Mouse (Mus musculus) myocyte (in vitro differentiated cells): ENCODE measurements around the gene Tet3. TPM values are rescaled to one million over a fixed set of nuclear protein-coding genes. Genes with fewer than 3 reads are reported as not detected.

Experiments
- H3K27me3 ChIP-seq: one replicate; pipeline ENCODE4 v1.6.1; 2011; ENCODE audit not compliant: control insufficient read depth, insufficient read depth, insufficient read length
- H3K36me3 ChIP-seq: one replicate; pipeline ENCODE4 v1.6.1; 2011; ENCODE audit not compliant: control insufficient read depth, insufficient read depth
- H3K4me2 ChIP-seq: one replicate; pipeline ENCODE4 v1.6.1; 2011; ENCODE audit warnings: low read depth, control low read depth
- H3K4me3 ChIP-seq: one replicate; pipeline ENCODE4 v1.5.1; 2011; ENCODE audit warnings: mild to moderate bottlenecking, control low read depth, moderate library complexity
- H3K79me2 ChIP-seq: one replicate; pipeline ENCODE4 v1.6.1; 2011; ENCODE audit not compliant: control insufficient read depth, insufficient read depth
- H3ac ChIP-seq: one replicate; pipeline ENCODE4 v1.6.1; 2011; ENCODE audit not compliant: control insufficient read depth, insufficient read length
- CEBPB ChIP-seq: IDR thresholded peaks from 2 replicates; pipeline ENCODE4 v1.6.1; 2011; ENCODE audit warnings: mild to moderate bottlenecking, moderate library complexity; ENCODE audit not compliant: poor library complexity, insufficient read depth, severe bottlenecking
- E2F4 ChIP-seq: IDR thresholded peaks from one replicate; pipeline ENCODE4 v1.6.1; 2011; ENCODE audit warnings: mild to moderate bottlenecking, control low read depth, moderate library complexity; ENCODE audit not compliant: insufficient read depth
- MAX ChIP-seq: IDR thresholded peaks from one replicate; pipeline ENCODE4 v1.6.1; 2011; ENCODE audit warnings: low read depth, mild to moderate bottlenecking, control low read depth
- MYOD1 ChIP-seq, 3 experiments: IDR thresholded peaks; one replicate each; pipeline ENCODE4 v1.6.1; 2011; ENCODE audit warnings: control low read depth in 2 of 3, low read depth in 2 of 3, mild to moderate bottlenecking in 2 of 3, moderate library complexity in 1 of 3; ENCODE audit not compliant: insufficient read length in 2 of 3, control insufficient read depth in 1 of 3
- MYOG ChIP-seq, 3 experiments: IDR thresholded peaks; one replicate each; pipeline ENCODE4 v1.6.1; 2011; ENCODE audit warnings: control low read depth in 2 of 3, low read depth in 2 of 3, mild to moderate bottlenecking in 2 of 3; ENCODE audit not compliant: insufficient read length in 2 of 3, control insufficient read depth in 1 of 3, insufficient read depth in 1 of 3
- POLR2A ChIP-seq: IDR thresholded peaks from one replicate; pipeline ENCODE4 v1.6.1; 2011; ENCODE audit warnings: low read depth, mild to moderate bottlenecking, control low read depth, moderate library complexity; ENCODE audit not compliant: insufficient read length
- POLR2AphosphoS2 ChIP-seq: IDR thresholded peaks from one replicate; pipeline ENCODE4 v1.6.1; 2011; ENCODE audit warnings: low read depth, control low read depth; ENCODE audit not compliant: insufficient read length
- REST ChIP-seq: IDR thresholded peaks from one replicate; pipeline ENCODE4 v1.6.1; 2011; ENCODE audit warnings: mild to moderate bottlenecking, control low read depth, moderate library complexity; ENCODE audit not compliant: insufficient read depth, insufficient read length
- SRF ChIP-seq: IDR thresholded peaks from one replicate; pipeline ENCODE4 v1.6.1; 2011; ENCODE audit warnings: low read depth; ENCODE audit not compliant: control insufficient read depth, insufficient read length
- TCF12 ChIP-seq: IDR thresholded peaks from one replicate; pipeline ENCODE4 v1.6.1; 2011; ENCODE audit warnings: mild to moderate bottlenecking, control low read depth; ENCODE audit not compliant: poor library complexity, insufficient read depth, severe bottlenecking
- TCF3 ChIP-seq: IDR thresholded peaks from one replicate; pipeline ENCODE4 v1.6.1; 2011; ENCODE audit warnings: low read depth, control low read depth; ENCODE audit not compliant: insufficient read length
- USF1 ChIP-seq: IDR thresholded peaks from one replicate; pipeline ENCODE4 v1.6.1; 2011; ENCODE audit warnings: low read depth, mild to moderate bottlenecking, control low read depth, moderate library complexity
- polyA plus RNA-seq: library from polyadenylated mRNA; unstranded; fragments of >200 nt; fragmentation: generic; extraction: Trizol; gene quantifications from one replicate; pipeline ENCODE4 v1.2.1, GENCODE M21; 2012; ENCODE audit warnings: missing spikeins

Tet3 gene
- polyA plus RNA-seq, 1 experiment, result 11.4 TPM

- TF ChIP-seq MYOD1 (IDR thresholded peaks at IDR 0.05; ENCODE audit: control insufficient read depth in 1 of 3, insufficient read length in 2 of 3, low read depth in 2 of 3) (no peak), REST (no peak), E2F4 (no peak), USF1 (no peak), TCF12 (no peak), MAX (no peak)
- Histone ChIP-seq H3K27me3 (no peaks in the 10 kb centered on the region), H3K4me3 (no peak overlapping the region), H3K4me2 (no peak overlapping the region), H3K79me2 (peaks cover 10% of the 10 kb centered on the region), H3K36me3 (no peaks in the 10 kb centered on the region), H3ac (no peak overlapping the region)
Measured at GRCm38 (mm10) chr6:83351490-83352160, 107.3 kb downstream of the Tet3 start.

GRCm38 (mm10) chr6:83350851-83351405 is 108.0 kb downstream of the Tet3 start:
- no peak overlapping the region for H3K4me2 ChIP-seq
- no peak overlapping the region for H3ac ChIP-seq
- TF ChIP-seq POLR2AphosphoS2, result peak; percentile 10
- TF ChIP-seq MYOG (IDR thresholded peaks at IDR 0.05; ENCODE audit: control insufficient read depth in 1 of 3, insufficient read depth in 1 of 3, insufficient read length in 2 of 3, low read depth in 2 of 3), result no peak
- peak overlapping the region; percentile 38 for H3K4me3 ChIP-seq
- peaks cover 10% of the 10 kb centered on the region for H3K79me2 ChIP-seq
- no peaks in the 10 kb centered on the region for H3K36me3 ChIP-seq
- H3K27me3 ChIP-seq, result no peaks in the 10 kb centered on the region

- Histone ChIP-seq H3ac (peak overlapping the region; percentile 68), H3K27me3 (no peaks in the 10 kb centered on the region), H3K4me3 (peak overlapping the region; percentile 38), H3K36me3 (no peaks in the 10 kb centered on the region), H3K79me2 (peaks cover 10% of the 10 kb centered on the region), H3K4me2 (peak overlapping the region; percentile 77)
- TF ChIP-seq USF1, result no peak
- no peak for TF ChIP-seq POLR2AphosphoS2
- TF ChIP-seq MYOD1 (IDR thresholded peaks at IDR 0.05; ENCODE audit: control insufficient read depth in 1 of 3, insufficient read length in 2 of 3, low read depth in 2 of 3), result no peak
- no peak for TF ChIP-seq POLR2A
- TF ChIP-seq CEBPB, result no peak
- TF ChIP-seq SRF, result no peak
- no peak for TF ChIP-seq MYOG (IDR thresholded peaks at IDR 0.05; ENCODE audit: control insufficient read depth in 1 of 3, insufficient read depth in 1 of 3, insufficient read length in 2 of 3, low read depth in 2 of 3)
- TF ChIP-seq E2F4, result no peak
- no peak for TF ChIP-seq TCF12
- no peak for TF ChIP-seq TCF3
- no peak for TF ChIP-seq MAX
- no peak for TF ChIP-seq REST
Measured at GRCm38 (mm10) chr6:83350172-83350571, 108.7 kb downstream of the Tet3 start.

DNA sequence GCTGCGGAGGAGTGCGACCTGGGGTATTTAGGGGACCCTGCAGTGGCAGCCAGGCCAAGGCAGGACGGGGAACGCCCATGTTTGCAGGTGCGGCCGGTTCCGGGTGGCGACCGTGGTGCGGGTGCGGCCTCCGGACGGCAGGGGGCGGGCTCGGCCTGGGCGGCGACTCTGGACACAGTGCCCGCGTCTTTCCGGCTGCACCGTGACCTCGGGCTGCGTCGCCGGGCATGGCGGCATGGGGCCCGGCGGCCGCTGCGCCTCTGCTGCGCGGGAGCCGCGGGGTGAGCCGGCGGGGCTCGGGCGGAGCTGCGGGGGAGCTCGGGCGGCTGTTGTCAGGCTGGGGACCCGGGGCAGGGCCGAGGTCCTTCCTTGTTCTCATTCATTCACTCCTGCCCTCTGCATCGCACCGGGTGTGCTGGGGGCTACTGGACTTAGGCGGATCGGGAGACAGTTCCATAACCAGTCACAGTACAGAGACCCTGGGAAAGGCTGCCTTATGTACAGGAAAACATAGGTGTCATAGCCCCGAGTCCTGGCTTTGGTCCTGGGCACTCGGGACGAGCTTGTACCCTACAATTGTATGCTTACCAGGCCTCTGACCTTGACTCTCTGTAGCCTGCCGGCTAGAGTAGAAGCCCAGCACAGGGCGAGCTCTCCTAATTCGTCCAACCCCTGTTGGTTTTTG is 109.5 kb downstream of the Tet3 start:
- Histone ChIP-seq H3K4me2 (peak overlapping the region; percentile 77), H3K4me3 (peak overlapping the region; percentile 38), H3K27me3 (no peaks in the 10 kb centered on the region), H3ac (peak overlapping the region; percentile 68), H3K79me2 (peaks cover 10% of the 10 kb centered on the region), H3K36me3 (no peaks in the 10 kb centered on the region)
- TF ChIP-seq TCF12 (no peak), SRF (peak; percentile 59), POLR2A (peak; percentile 98), POLR2AphosphoS2 (peak; percentile 96), E2F4 (peak; percentile 15), USF1 (no peak), REST (peak; percentile 21), MYOD1 (IDR thresholded peaks at IDR 0.05; ENCODE audit: control insufficient read depth in 1 of 3, insufficient read length in 2 of 3, low read depth in 2 of 3) (peak in 1 of 3 experiments; percentile 57), TCF3 (peak; percentile 10), CEBPB (no peak), MAX (no peak), MYOG (IDR thresholded peaks at IDR 0.05; ENCODE audit: control insufficient read depth in 1 of 3, insufficient read depth in 1 of 3, insufficient read length in 2 of 3, low read depth in 2 of 3) (peak in 2 of 3 experiments; percentile 37 to 58)

GRCm38 (mm10) chr6:83348873-83349272 is 110.0 kb downstream of the Tet3 start, which contains the start of gene Bola3:
Gene Bola3, plus strand, starts transcription at chr6:83349147.
- H3K36me3 ChIP-seq, result no peaks in the 10 kb centered on the region
- H3ac ChIP-seq, result peak within 1 kb of the TSS; percentile 68

More at GRCm38 (mm10) chr6:83348873-83349272, 110.0 kb downstream of the Tet3 start, which contains the start of gene Bola3:
- Histone ChIP-seq H3K79me2 (peaks cover 10% of the 10 kb centered on the region), H3K4me3 (peak within 1 kb of the TSS; percentile 38), H3K4me2 (peak within 1 kb of the TSS; percentile 77), H3K27me3 (no peaks in the 10 kb centered on the region)
- TF ChIP-seq USF1 (no peak), E2F4 (no peak), SRF (no peak), MYOD1 (IDR thresholded peaks at IDR 0.05; ENCODE audit: control insufficient read depth in 1 of 3, insufficient read length in 2 of 3, low read depth in 2 of 3) (no peak), TCF3 (no peak), POLR2A (no peak), POLR2AphosphoS2 (no peak), MYOG (IDR thresholded peaks at IDR 0.05; ENCODE audit: control insufficient read depth in 1 of 3, insufficient read depth in 1 of 3, insufficient read length in 2 of 3, low read depth in 2 of 3) (no peak), REST (no peak), CEBPB (no peak)
